Comparison of ENCODE assay signal across 33 mouse cellular contexts in the genomic region with DNA sequence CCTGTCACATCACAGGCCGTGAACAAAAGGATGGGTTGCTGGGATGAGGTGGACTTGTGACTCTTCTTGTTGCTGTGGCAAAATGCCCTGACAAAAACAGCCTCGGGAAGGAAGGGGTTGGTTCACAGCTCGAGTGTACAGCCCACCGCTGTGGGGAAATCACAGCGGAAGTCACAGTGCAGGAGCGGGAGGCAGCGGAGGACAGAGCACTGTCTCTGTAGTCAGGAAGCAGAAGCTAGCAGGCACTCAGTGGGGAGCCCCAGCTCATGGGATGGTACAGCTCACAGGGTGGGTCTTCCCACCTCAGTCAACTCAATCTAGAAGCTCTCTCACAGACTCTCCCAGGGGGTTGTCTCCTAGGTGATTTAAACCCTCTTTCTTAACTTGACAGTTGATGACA. TPM values are rescaled to one million over a fixed set of nuclear protein-coding genes. Genes with fewer than 3 reads are reported as not detected.
DNase-seq lines count a peak whose midpoint lies in the region; ATAC-seq and TF ChIP-seq lines count a peak whose summit lies in the region.
"Had no signal": no experiment of that assay in that cellular context is flagged by ENCODE, and none has a peak within 500 bp of the region (broad histone marks: within the 10 kb centered on the region; RNA-seq: fewer than 3 reads in every experiment).

No protein-coding gene starts in this region.

- TF ChIP-seq POLR2A in thymus, adult 2 months (IDR thresholded peaks at IDR 0.05; ENCODE audit: control insufficient read depth, extremely low read depth, insufficient read depth, low read length, poor library complexity), result no peak

- 25% methylated on average over 7 of the region's 7 CpGs for WGBS in thymus, adult 2 months
- WGBS in hindbrain, embryonic 13.5 days, result 75% methylated on average over 7 of the region's 7 CpGs

- H3K36me3 ChIP-seq in thymus, adult 2 months (ENCODE audit: control insufficient read depth, insufficient read depth, low read length), result no peaks in the 10 kb centered on the region
- H3K36me3 ChIP-seq in hindbrain, embryonic 13.5 days, result no peaks in the 10 kb centered on the region
- H3K36me3 ChIP-seq: embryonic facial prominence, embryonic 13.5 days; G1E; heart, embryonic 13.5 days; limb, embryonic 10.5 days; liver, embryonic 15.5 days; lung, embryonic 15.5 days; neural tube, embryonic 13.5 days had no signal

- no peak overlapping the region for H3K9ac ChIP-seq in hindbrain, embryonic 13.5 days
- H3K9ac ChIP-seq: embryonic facial prominence, embryonic 13.5 days; forebrain, embryonic 13.5 days; heart, embryonic 13.5 days; liver, embryonic 15.5 days; lung, embryonic 15.5 days; neural tube, embryonic 13.5 days had no signal

- H3K4me2 ChIP-seq in hindbrain, embryonic 13.5 days, result no peak overlapping the region
- H3K4me2 ChIP-seq: embryonic facial prominence, embryonic 13.5 days; forebrain, embryonic 13.5 days; heart, embryonic 13.5 days; liver, embryonic 15.5 days; lung, embryonic 15.5 days; neural tube, embryonic 13.5 days had no signal

- DNase-seq in B cell, adult 2 months, result peak; percentile 16 to 34
- DNase-seq in CD4-positive helper T cell, adult 2 months (ENCODE audit: low read depth, low spot score), result peak; percentile 33
- peak; percentile 47 for DNase-seq in thymus, adult 2 months
- no peak for DNase-seq in right cerebral cortex, postnatal 25 days
- no peak for DNase-seq in gastrocnemius, postnatal 10 days
- no peak for DNase-seq in kidney, adult 9 months
- DNase-seq: adrenal gland, adult 8-10 months; cerebellum, adult 18-20 months; cerebellum, postnatal 14 days; embryo, embryonic 11 days; gastrocnemius, postnatal 14 days; heart, adult 18-20 months; heart, postnatal 14 days; kidney, adult 18-20 months; kidney, postnatal 10 days; liver; midbrain, embryonic 14.5 days; retina, postnatal 1 day; right cerebral cortex, postnatal 4 days had no signal

- no peaks in the 10 kb centered on the region for H3K9me3 ChIP-seq in hindbrain, embryonic 13.5 days
- H3K9me3 ChIP-seq: embryonic facial prominence, embryonic 13.5 days; forebrain, embryonic 13.5 days; G1E; heart, embryonic 13.5 days; limb, embryonic 10.5 days; liver, embryonic 15.5 days; lung, embryonic 15.5 days; megakaryocyte, embryonic 14.5 days; neural tube, embryonic 13.5 days had no signal

- peak; percentile 82 for ATAC-seq in granulocyte monocyte progenitor cell, adult 5-6 weeks (replicated peaks; ENCODE audit: poor library complexity, severe bottlenecking)
- no peak for ATAC-seq in hindbrain, embryonic 13.5 days (ENCODE audit: low FRiP score)
- ATAC-seq: activated CD4-positive, CD25-positive, alpha-beta regulatory T cell, adult 4 months; forebrain, embryonic 13.5 days had no signal

- no peaks in the 10 kb centered on the region for H3K27me3 ChIP-seq in thymus, adult 2 months (ENCODE audit: control insufficient read depth, insufficient read depth, low read length)
- no peaks in the 10 kb centered on the region for H3K27me3 ChIP-seq in hindbrain, embryonic 13.5 days
- H3K27me3 ChIP-seq: CH12.LX; embryonic facial prominence, embryonic 13.5 days; forebrain, embryonic 13.5 days; heart, embryonic 13.5 days; lung, embryonic 15.5 days; megakaryocyte, embryonic 14.5 days; neural tube, embryonic 13.5 days had no signal

- peaks cover 7% of the 10 kb centered on the region; the same call in 1 of the 2 replicates for H3K4me1 ChIP-seq in thymus, adult 2 months (replicated peaks; ENCODE audit: control insufficient read depth, insufficient read depth, low read length)
- peaks cover 20% of the 10 kb centered on the region for H3K4me1 ChIP-seq in hindbrain, embryonic 13.5 days (replicated peaks)
- H3K4me1 ChIP-seq: forebrain, embryonic 13.5 days had no signal

- no peak for TF ChIP-seq CTCF in thymus, adult 2 months (IDR thresholded peaks at IDR 0.05; ENCODE audit: borderline replicate concordance, control insufficient read depth, extremely low read depth, insufficient read depth, low read length, poor library complexity)

- H3K4me3 ChIP-seq in thymus, adult 2 months (ENCODE audit: control insufficient read depth, insufficient read depth, low read length), result no peak overlapping the region
- H3K4me3 ChIP-seq in hindbrain, embryonic 13.5 days, result no peak overlapping the region
- H3K4me3 ChIP-seq: embryonic facial prominence, embryonic 13.5 days; erythroblast, embryonic 14.5 days; forebrain, embryonic 13.5 days; heart, embryonic 13.5 days; limb, embryonic 10.5 days; liver, embryonic 15.5 days; lung, embryonic 15.5 days; megakaryocyte, embryonic 14.5 days; neural tube, embryonic 13.5 days had no signal

- no peak overlapping the region for H3K27ac ChIP-seq in thymus, adult 2 months (ENCODE audit: control insufficient read depth, insufficient read depth, low read length)
- H3K27ac ChIP-seq in hindbrain, embryonic 13.5 days, result no peak overlapping the region
- H3K27ac ChIP-seq: embryonic facial prominence, embryonic 13.5 days; forebrain, embryonic 13.5 days; heart, embryonic 13.5 days; limb, embryonic 10.5 days; liver, embryonic 15.5 days; lung, embryonic 15.5 days; neural tube, embryonic 13.5 days had no signal

RNA-seq across cellular contexts. Expression of gene Lactb, which starts 10.1 kb away (rescaled TPM):
- total RNA-seq in granulocyte monocyte progenitor cell, adult 5-6 weeks (2014; fragmentation: Nextera tagmentation), result 22.4 and 29.4 TPM in 2 replicates
- 31.9 and 38.7 TPM in 2 replicates for total RNA-seq in granulocyte monocyte progenitor cell, adult 5-6 weeks (2017)
- 12.6 and 19.1 TPM in 2 replicates for polyA plus RNA-seq in thymus, adult 2 months (2012; rRNA removed)
- polyA plus RNA-seq in hindbrain, embryonic 13.5 days (2015; fragmentation: Nextera tagmentation; extraction: Ambion mirVana), result 12.2 and 12.8 TPM in 2 replicates
- total RNA-seq in gastrocnemius, postnatal 10 days (2021), result 10 to 100 TPM; 19.1 to 22.4 TPM

RNA-seq across cellular contexts. Expression of gene Rps27l, which starts 39.5 kb away (rescaled TPM):
- 960 and 1,103 TPM in 2 replicates for total RNA-seq in granulocyte monocyte progenitor cell, adult 5-6 weeks (2014; fragmentation: Nextera tagmentation)
- total RNA-seq in granulocyte monocyte progenitor cell, adult 5-6 weeks (2017), result 140 and 187 TPM in 2 replicates
- polyA plus RNA-seq in thymus, adult 2 months (2012; rRNA removed), result 52.2 and 61.1 TPM in 2 replicates
- polyA plus RNA-seq in hindbrain, embryonic 13.5 days (2015; fragmentation: Nextera tagmentation; extraction: Ambion mirVana), result 291 and 315 TPM in 2 replicates
- total RNA-seq in gastrocnemius, postnatal 10 days (2021), result 100 to 1,000 TPM; 215 to 237 TPM

Comparison
In these comparisons a context has a peak if more than half of its experiments do, and no peak if none do; other contexts are left out.
1. DNase-seq: peak in B cell, adult 2 months (2 of 2), CD4-positive helper T cell, adult 2 months (single experiment) and thymus, adult 2 months (single experiment); none in right cerebral cortex, postnatal 25 days (single experiment), gastrocnemius, postnatal 10 days (single experiment) and kidney, adult 9 months (single experiment).